Mouse (Mus musculus) mouse trophoblast stem cell (cell line): ENCODE data around the gene Slc26a3.

Experiments
- in situ Hi-C, 2 experiments: fragments of 300-500 bp; cut with MseI, MboI; formaldehyde crosslinking; loops; 2 replicates in 1 of 2; 3 replicates in 1 of 2; pipeline ENCODE4 v1.15.1; 2025

Gene Slc26a3

GRCm38 (mm10) chr12:31511218-31511617 is 120.5 kb downstream of the Slc26a3 start:
- in situ Hi-C loops, result loop anchor here in 1 of 2 experiments (25.0 kb wide), 1 partner anchor 201 kb away; the partner anchor contains the start of gene Gpr22

- in situ Hi-C loops, result loop anchor here in 1 of 2 experiments (25.0 kb wide), 1 partner anchor 199 kb away; the partner anchor contains the start of gene Gpr22
These were observed 122.2 kb downstream of the Slc26a3 start for GRCm38 (mm10) chr12:31512634-31513411.

- in situ Hi-C loops, result loop anchor here in 1 of 2 experiments (25.0 kb wide), 1 partner anchor 198 kb away; the partner anchor contains the start of gene Gpr22
These were observed 123.2 kb downstream of the Slc26a3 start for GRCm38 (mm10) chr12:31513724-31514503.

GRCm38 (mm10) chr12:31520119-31520518 is 129.4 kb downstream of the Slc26a3 start:
- in situ Hi-C loops, result loop anchor here in 1 of 2 experiments (25.0 kb wide), 1 partner anchor 192 kb away; the partner anchor contains the start of gene Gpr22

GRCm38 (mm10) chr12:31521371-31521770 is 130.7 kb downstream of the Slc26a3 start:
- in situ Hi-C loops, result loop anchor here in 1 of 2 experiments (25.0 kb wide), 1 partner anchor 191 kb away; the partner anchor contains the start of gene Gpr22
